Mouse (Mus musculus) ES-CJ7 (cell line): ENCODE data around the gene Cd209g.
"Not testable (repeated sequence)": the region's sequence is repeated elsewhere in the genome, so short reads cannot be mapped to it uniquely, and the experiment has no call there.

ENCODE experiments used
- DNase-seq: peaks from one replicate; pipeline ENCODE4 v3.0.0; 2011; ENCODE audit warnings: low read depth, low spot score

Gene Cd209g

DNA sequence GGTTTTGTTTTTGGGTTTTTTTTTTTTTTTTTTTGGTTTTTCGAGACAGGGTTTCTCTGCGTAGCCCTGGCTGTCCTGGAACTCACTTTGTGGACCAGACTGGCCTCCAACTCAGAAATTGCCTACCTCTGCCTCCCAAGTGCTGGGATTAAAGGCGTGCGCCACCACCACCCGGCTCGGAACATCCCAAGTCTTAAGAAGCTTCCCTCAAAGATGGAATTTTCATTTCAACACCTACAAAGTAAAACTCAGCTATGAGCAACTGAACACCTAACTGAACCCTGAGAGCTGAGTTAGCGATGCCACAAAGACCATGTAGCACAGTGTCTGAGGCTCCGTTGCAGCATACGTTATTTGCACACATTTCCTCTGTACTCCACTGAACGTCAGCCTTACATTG is at the start of gene Cd209g:
TSS of gene Cd209g (plus strand) at position 301 of the 400 bp plus-strand sequence.
- DNase-seq: no peak

GRCm38 (mm10) chr8:4087180-4087722 is 46.6 kb upstream of the Cd209g start:
- DNase-seq: peak; percentile 24

DNA sequence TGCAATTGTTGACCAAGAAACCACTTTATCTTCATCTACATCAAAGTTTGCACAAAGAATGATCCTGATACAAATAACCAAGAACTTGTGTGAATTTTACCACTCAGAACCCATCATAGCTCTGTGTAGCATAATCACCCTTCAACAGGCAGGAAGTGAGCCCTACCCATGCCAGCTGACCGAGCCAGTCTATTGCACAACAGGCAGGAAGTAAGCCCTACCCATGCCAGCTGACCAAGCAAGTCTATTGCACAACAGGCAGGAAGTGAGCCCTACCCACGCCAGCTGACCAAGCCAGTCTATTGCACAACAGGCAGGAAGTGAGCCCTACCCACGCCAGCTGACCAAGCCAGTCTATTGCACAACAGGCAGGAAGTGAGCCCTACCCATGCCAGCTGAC is 45.4 kb upstream of the Cd209g start:
- not testable (repeated sequence) for DNase-seq

DNA sequence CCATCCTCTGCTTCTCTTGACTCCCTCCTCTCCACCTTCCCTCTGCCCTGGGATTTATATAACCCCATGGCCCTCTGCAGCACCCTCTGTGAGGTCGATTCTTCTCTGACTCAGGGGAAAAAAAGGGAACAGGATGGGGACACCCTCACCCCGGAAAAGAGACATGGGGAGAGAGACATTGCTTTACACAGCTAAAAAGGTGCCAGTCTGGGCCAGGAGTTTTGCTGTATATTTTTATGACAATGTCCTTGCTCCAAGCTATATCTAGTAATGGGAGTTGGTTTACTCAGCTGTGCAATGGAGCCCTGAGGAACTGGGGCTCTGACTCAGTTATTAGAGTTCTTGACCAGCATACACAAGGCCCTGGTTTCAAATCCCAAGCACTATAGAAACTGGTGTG is 28.2 kb upstream of the Cd209g start, which contains the start of gene Cd209f:
TSS of gene Cd209f (minus strand) at position 101 of the 400 bp plus-strand sequence.
- DNase-seq: not testable (repeated sequence)

- peak; percentile 84 for DNase-seq
Observed at GRCm38 (mm10) chr8:4139660-4140646, 6.1 kb downstream of the Cd209g start.

DNA sequence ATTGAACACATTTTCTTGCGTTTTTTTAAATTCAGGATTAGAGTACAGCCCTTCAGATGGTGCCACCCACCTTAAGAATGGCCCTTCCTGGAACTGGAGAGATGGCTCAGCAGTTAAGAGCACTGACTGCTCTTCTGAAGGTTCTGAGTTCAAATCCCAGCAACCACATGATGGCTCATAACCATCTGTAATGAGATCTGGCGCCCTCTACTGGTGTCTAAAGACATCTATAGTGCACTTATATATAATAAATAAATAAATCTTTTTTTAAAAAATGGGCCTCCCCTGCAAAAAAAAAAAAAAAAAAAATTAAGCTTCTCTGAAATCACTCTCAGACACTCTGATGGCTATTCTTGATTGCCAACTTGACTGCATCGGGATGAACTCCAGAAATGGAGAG is 7.8 kb downstream of the Cd209g start:
- peak; percentile 40 for DNase-seq

DNA sequence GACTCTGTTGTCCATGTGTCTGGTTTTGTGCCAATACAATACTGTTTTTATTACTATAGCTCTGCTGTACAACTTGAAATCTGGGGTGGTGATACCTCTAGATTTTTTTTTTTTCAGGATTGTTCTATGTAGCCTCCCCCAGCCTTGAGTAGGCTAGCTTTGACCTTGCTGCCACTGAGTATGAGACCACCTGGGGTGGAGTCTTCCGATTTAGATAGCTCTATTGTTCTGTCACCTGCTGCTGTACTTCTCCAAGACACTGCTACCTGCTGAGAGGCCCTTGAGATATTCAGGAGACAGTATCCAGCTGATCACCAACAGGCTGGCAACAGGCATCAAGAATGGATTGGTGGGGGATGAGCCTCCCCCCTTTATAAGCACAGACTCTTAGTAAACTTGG is 13.4 kb downstream of the Cd209g start:
- DNase-seq: peak; percentile 96

- no peak for DNase-seq
Observed at GRCm38 (mm10) chr8:4154878-4155277, 21.0 kb downstream of the Cd209g start.

- DNase-seq: peak; percentile 52
Observed at GRCm38 (mm10) chr8:4162786-4163185, 28.9 kb downstream of the Cd209g start.

DNA sequence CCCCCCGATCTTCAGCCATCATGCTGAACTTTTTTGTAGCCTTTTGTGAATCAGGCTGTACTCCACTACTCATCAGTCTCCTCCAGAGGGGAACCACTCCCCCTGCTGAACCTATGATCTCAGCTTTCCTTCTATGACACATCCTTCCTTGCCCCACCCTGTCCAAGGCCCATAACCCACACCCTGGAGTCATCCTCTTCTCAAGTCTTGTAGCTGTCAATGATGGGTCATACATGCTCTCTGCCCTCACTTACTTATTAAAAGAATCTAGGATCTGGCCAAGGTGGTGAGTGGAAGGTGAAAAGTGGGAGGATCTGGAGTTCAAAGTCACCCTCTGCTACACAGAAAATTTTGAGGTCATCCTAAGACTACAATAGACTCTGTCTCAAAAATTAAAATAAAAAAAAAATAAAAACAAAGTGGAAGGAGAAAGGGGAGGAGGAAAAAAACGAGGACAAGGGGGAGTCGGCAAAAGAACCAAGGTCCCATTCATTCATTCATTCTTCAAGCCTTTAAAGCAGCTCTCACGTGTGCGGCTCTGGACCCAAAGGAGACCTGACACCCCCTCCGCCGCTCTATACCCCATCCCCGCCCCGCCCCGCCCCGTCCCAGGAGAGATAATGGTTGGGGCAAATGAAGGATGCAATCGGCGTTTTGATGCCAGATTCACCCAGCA is 31.4 kb downstream of the Cd209g start:
- DNase-seq: peak; percentile 39

- DNase-seq: peak; percentile 100
Observed at GRCm38 (mm10) chr8:4165852-4166751, 32.2 kb downstream of the Cd209g start, which contains the start of gene Evi5l. Gene Evi5l (plus strand): TSS chr8:4166567.

DNA sequence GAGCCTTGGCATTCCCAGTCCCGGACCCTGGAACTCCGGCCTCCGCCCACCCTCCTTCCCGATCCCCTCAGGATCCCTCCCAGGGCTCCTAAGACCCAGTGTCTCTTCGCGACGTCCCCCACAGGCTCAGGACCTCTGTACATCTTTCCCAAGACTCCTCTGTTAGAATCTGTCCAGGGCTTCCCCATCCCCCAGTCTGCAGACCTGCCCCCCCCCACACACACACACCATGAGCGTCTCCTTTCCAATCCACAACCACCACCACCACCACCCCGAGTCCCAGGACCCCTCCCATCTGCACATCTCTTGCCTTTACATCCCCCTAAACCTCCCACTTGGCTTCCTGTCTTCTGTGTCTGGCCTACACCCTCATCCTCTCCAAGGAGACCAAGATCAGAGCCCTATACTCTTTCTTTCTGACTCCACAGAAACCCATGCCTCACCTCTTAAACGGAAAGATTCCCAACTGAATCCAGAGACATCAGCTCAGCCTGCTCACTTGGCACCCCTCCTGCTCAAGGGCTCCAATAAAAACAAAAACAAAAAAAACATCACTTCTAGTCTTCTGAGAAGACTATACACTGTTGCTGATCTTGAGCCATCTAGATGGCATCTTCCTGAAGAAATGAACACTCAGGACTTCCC is 33.1 kb downstream of the Cd209g start:
- peak; percentile 19 for DNase-seq

- DNase-seq: no peak
Observed at GRCm38 (mm10) chr8:4167918-4168317, 34.0 kb downstream of the Cd209g start.

- peak; percentile 60 for DNase-seq
Observed at GRCm38 (mm10) chr8:4172486-4172885, 38.6 kb downstream of the Cd209g start.

GRCm38 (mm10) chr8:4174018-4174417 is 40.1 kb downstream of the Cd209g start:
- no peak for DNase-seq

DNA sequence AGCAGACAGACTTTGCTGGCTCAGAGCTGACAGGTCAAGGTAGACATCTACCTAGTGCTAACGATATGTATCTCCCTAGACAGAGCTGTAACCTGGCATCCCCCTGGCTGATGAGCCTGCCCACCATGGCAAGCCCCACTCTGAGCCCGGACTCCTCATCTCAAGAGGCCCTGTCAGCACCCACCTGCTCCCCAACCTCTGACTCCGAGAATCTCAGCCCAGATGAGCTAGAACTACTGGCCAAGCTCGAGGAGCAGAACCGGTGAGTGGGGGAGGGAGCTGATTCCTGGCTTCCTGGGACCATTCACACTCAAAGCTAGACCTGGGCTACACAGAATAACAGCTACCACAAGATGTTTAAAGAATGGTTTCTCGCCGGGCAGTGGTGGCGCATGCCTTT is 49.5 kb downstream of the Cd209g start:
- no peak for DNase-seq

DNA sequence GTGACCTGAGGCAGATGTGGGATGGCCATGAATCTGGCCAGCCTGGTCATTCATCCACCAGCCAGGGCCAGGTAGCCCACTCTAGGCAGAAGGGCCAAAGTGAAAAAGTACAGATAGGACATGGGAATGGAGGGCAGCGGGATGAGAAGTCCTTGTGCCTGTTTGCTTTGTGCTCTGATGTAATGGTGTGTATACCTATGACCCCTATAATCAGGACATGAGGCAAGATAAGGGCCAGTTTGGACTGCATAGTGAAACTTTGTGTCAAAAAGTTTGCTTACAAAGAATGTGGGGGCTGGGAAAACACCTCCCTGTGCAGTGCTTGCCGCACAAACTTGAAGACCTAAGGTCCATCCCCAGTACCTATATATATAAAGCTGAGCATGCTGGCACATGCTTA is 52.3 kb downstream of the Cd209g start:
- DNase-seq: no peak
